Mouse (Mus musculus) lung, postnatal 14 days (tissue): ENCODE measurements around the gene 2010300C02Rik.
A peak's percentile ranks its signal among the peaks of the same experiment; 100 is the strongest.

ENCODE experiments used
- DNase-seq: peaks from one replicate; pipeline ENCODE4 v3.0.0; 2021

The 2010300C02Rik gene

GRCm38 (mm10) chr1:37665539-37666323, 54.2 kb downstream of the 2010300C02Rik start:
- peak; percentile 38 for DNase-seq

- no peak for DNase-seq
Measured at GRCm38 (mm10) chr1:37664496-37664895, 55.4 kb downstream of the 2010300C02Rik start.

GRCm38 (mm10) chr1:37663606-37664005, 56.3 kb downstream of the 2010300C02Rik start:
- DNase-seq = no peak

- no peak for DNase-seq
Measured at GRCm38 (mm10) chr1:37656017-37656416, 63.9 kb downstream of the 2010300C02Rik start.

GRCm38 (mm10) chr1:37653992-37654391, 65.9 kb downstream of the 2010300C02Rik start:
- DNase-seq = no peak

- no peak for DNase-seq
Measured at GRCm38 (mm10) chr1:37647066-37647465, 72.8 kb downstream of the 2010300C02Rik start.

GRCm38 (mm10) chr1:37644501-37644900, 75.4 kb downstream of the 2010300C02Rik start:
- no peak for DNase-seq

- DNase-seq = no peak
Measured at GRCm38 (mm10) chr1:37643794-37644365, 76.0 kb downstream of the 2010300C02Rik start.

GRCm38 (mm10) chr1:37641361-37641760, 78.5 kb downstream of the 2010300C02Rik start:
- no peak for DNase-seq

- DNase-seq = peak; percentile 80
Measured at GRCm38 (mm10) chr1:37639101-37639500, 80.8 kb downstream of the 2010300C02Rik start.

- DNase-seq = no peak
Measured at GRCm38 (mm10) chr1:37638560-37638959, 81.3 kb downstream of the 2010300C02Rik start.

- DNase-seq = no peak
Measured at GRCm38 (mm10) chr1:37637571-37637970, 82.3 kb downstream of the 2010300C02Rik start.

GRCm38 (mm10) chr1:37636824-37637223, 83.1 kb downstream of the 2010300C02Rik start:
- DNase-seq = no peak

- peak; percentile 56 for DNase-seq
Measured at GRCm38 (mm10) chr1:37636169-37636568, 83.7 kb downstream of the 2010300C02Rik start.

GRCm38 (mm10) chr1:37635716-37636115, 84.2 kb downstream of the 2010300C02Rik start:
- DNase-seq = no peak

- peak; percentile 59 for DNase-seq
Measured at GRCm38 (mm10) chr1:37634658-37635057, 85.2 kb downstream of the 2010300C02Rik start.

- no peak for DNase-seq
Measured at GRCm38 (mm10) chr1:37633516-37633915, 86.4 kb downstream of the 2010300C02Rik start.

- DNase-seq = no peak
Measured at GRCm38 (mm10) chr1:37632425-37632824, 87.5 kb downstream of the 2010300C02Rik start.

- no peak for DNase-seq
Measured at GRCm38 (mm10) chr1:37631456-37631855, 88.4 kb downstream of the 2010300C02Rik start.

- DNase-seq = no peak
Measured at GRCm38 (mm10) chr1:37630412-37631210, 89.3 kb downstream of the 2010300C02Rik start.

- no peak for DNase-seq
Measured at GRCm38 (mm10) chr1:37629876-37630275, 90.0 kb downstream of the 2010300C02Rik start.

GRCm38 (mm10) chr1:37628749-37629148, 91.1 kb downstream of the 2010300C02Rik start:
- no peak for DNase-seq

GRCm38 (mm10) chr1:37624185-37624584, 95.7 kb downstream of the 2010300C02Rik start:
- no peak for DNase-seq

- DNase-seq = no peak
Measured at GRCm38 (mm10) chr1:37622049-37622448, 97.8 kb downstream of the 2010300C02Rik start.
